Mouse (Mus musculus) urinary bladder, postnatal 25 days (tissue): ENCODE data around the gene Btbd11.
A peak's percentile ranks its signal among the peaks of the same experiment; 100 is the strongest.

Source experiments
- DNase-seq: peaks from one replicate; pipeline ENCODE4 v3.0.0; 2022; ENCODE audit warnings: low spot score

Btbd11 gene

DNA sequence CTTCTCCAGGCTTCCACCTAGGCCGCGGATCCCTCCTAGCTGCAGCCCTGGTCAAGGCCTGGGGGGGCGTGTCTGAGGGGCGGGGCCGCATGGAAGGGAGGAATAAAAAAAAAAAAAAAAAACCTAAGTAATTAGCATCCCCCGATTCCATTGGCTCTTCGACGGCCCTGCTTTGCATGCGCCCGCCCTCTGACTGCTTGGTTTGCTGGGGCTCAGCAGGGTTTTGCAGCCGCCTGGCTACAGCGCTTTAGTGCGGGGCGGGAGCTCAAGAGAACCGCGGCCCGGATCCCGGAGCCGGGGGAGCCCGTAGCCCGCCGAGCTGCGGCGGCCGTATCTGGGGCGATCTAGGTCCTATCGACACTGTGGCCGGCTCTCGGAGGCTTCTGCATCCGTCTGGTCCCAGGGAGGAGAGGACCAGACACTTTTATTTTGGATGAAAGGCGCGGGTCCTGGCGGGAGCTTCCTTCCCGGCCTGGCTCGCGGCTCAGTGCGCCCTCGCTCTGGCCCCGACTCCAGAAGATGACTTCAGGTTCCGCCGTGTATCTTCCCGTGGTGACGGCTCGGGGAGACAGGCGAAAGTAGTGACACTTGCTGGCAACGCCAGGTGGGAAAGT is at the start of gene Btbd11:
Gene Btbd11, plus strand, starts transcription at position 210 of the 614 bp plus-strand sequence.
- DNase-seq: peak; percentile 81

DNA sequence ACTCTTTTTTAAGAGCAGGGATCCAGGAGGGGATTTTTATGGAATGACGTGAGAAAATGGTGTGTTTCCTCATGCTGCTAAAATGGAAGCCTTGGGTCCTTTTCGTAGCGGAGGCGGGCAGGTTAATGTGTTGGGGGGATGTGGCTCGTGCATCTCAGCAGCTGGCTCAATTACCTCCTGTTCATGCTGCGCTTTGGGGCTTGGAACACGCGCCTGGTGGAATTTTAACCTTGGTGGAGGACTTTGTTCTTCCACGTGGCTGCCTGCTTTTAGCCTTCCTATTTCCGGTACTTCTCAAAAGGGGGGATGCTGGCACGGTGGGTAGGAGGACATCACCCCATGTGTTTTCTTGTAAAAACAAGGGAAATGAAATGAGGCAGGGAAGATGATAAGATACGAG is 47.9 kb upstream of the Btbd11 start:
- no peak for DNase-seq

DNA sequence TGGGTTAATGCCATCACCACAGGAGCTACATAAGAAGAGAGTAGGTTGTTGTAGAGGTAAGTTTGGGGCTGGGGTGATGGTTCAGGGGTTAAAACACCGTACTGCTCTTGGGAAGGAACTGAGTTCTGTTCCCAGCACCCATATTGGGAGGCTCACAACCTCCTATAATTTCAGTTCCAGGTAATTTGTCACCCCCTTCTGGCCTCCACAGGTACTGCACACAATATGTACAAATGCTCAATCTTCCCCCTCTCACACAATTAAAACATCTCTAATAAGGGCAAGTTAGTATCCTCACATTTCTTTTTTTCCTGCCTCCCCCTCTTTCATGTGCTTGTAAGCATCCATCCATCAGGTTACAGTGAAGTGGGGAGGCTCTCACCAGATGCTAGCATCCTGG is 44.7 kb upstream of the Btbd11 start:
- DNase-seq: no peak

DNA sequence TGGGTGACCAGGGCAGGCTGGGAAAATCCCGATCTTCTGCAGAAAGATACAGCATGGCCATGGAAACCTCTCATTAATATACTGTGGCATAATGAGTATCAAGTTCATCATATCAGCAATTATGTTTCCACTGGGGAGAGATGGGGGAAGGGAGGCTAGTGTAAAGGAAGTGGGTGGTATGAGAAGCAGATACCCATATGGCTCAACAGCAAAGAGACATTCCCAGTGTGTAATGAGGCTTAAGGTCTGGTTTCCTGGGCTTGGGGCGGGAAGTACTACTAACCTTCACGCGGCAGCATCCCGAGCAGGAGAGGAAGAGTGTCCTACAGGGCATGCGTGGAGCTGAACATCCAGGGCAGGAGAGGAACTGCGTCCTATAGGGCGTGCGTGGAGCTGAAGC is 39.4 kb upstream of the Btbd11 start:
- DNase-seq: no peak

DNA sequence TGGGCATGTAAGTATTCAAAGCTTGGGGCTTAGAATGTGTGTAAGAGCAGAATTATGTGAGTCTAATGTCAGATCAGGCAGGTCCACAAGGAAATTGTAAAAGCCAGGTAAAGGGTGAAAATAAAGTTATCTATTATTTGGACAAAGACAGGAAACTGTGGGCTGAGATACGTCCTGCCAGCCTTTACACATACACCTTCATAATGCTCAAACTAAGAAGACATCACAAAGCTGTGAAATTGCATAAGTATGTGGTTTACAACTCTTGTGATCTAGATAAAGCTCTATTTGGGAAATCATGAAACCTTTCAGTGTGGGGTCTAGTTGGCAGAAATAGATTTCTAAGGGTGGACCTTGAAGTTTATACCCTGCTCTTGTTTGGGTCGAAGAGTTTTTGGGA is 34.1 kb upstream of the Btbd11 start:
- no peak for DNase-seq

DNA sequence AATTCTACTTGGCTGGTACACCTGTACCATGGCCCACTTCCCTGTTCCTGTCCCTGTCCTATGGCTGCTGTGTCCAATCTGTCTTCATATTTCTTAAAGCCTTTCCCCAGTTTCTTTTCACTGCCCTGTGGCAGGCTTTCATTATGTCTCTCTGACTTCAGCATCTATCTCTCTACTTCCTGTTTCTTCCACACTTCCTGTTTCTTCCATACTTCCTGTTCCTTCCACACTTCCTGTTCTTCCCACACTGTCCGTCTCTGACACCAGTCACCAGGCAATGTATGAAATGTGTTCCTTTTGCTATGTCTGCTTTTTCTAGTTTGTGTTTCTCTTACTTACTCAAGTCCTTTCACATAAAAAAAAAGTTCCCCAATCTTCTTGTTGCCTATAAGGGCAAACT is 32.3 kb upstream of the Btbd11 start:
- no peak for DNase-seq

DNA sequence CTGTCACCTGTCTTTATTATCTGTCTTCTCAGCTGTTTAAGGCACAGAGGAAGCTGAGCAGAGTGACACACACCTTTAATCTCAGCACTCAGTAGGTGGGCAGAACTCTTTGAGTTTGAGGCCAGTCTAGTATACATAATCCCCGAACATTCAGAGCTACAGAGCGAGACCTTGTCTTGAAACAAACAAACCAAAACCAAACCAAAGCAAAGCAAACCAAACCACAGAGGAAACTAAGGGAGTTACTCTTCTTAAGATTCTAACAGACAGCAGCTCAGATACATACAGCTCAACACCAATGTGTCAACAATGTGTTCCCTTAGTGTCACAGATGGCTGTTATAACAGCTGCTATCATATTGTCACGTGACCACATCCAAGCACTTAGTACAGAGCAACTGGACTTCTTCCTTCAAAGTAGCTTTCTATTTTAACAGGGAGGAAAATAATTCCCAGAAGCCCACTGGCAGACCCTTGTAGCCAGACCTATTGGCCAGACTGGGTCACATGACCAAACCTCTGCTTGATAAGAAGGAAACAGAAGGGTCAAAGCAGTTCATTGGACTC is 27.0 kb upstream of the Btbd11 start:
- no peak for DNase-seq

DNA sequence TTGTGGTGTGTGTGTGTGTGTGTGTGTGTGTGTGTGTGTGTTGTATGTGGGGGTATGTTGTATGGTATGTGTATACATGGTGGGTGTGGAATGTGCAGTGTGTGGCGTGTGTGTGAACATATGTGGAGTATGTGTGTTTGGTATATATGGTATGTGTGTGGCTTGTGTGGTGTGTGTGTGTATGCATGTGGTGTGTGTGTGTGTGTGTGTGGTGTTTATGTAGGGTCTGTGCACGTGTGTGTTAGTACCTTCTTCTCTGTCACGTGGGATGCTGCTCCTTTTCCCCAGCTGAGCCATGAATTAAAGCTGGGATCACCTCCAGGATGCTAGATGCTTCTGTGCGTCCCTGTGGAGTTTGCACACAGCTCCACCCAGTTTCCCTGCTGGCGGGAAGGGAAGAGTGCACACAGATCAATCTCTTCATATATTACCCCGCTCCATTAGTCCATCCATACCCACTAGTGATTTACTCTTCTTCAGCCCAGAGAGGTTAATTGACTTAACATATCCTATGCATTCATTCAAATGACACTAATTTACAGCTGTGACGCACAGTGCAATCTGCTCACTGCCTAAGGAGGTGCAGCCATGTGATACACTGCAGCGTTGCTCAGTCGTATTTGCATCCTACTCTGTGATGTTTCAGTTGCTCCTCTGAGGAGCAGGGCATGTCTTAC is 23.7 kb upstream of the Btbd11 start:
- DNase-seq: no peak

DNA sequence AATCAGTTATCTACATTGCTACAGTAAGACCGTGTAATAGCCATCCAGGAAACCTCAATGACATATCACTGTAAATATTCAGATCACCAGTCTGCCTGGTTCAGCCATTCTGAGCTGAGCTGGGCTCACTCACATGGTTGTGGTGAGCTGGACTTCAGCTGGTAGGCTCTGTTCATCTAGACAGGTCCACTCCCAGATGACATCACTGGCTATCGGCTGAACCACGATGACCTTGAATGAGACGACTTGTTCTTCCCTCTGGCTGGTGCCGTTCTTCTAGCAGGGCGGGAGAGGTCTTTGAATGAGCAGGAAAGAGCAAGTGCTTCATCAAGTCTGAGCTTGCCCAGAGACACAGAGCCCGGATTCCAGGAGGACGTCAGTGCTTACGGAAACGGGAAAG is 19.7 kb upstream of the Btbd11 start:
- no peak for DNase-seq

DNA sequence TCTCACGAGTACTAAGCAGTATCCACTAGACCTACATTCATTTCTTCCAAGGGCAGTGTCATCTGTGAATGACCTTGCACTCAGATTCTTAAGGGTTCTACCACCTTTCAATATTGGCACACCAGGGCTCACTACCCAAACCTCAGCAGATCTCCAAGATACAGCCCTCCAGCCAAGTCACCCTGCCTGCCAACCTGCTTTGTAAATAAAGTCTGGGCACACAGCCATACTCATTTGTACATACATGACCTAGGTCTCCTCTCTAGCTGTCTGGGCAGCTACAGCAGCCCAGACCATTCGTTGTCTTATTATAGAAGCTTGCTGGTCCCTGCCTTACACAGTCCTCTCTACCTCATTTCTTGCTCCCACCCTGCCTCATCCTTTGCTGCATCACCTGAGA is 15.3 kb upstream of the Btbd11 start:
- DNase-seq: no peak

DNA sequence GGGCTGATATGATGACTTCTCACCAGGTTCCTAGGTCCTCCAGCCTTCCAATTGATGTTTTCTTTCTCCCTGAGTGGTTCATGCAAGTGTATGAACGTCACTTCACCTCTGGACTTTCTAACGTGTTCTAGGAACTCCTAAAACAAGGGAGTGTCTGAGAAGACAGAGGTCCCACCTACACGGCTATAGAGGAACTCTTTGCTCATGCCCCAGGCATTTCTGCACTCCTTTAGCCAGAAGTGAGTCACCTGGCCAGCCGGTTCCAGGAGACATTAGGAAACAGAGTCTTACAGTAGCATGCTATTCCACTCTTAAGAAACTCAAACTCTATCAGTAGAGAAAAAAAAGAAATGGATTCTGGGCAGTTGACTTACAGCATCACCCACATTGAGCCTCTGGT is 14.5 kb upstream of the Btbd11 start:
- no peak for DNase-seq

DNA sequence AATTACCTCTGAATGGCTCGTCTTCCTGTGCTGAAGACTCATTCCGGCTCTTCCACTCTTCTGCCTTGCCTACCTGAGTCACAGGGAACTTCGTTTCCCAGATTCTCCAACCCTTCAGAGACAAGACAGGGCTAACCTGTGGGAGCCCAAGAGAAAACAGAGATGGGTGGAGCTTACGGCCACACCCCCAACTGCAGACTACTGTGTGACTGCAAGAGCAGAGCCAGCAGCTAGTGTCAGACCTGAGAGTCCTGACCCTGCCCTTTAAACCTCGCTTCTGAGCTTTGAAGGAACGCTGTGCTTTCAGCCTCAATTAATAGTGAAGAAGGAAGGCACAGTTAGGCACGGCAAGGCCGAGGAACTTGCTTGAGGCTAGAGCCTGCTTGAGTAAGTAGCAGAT is 7.6 kb upstream of the Btbd11 start:
- no peak for DNase-seq

DNA sequence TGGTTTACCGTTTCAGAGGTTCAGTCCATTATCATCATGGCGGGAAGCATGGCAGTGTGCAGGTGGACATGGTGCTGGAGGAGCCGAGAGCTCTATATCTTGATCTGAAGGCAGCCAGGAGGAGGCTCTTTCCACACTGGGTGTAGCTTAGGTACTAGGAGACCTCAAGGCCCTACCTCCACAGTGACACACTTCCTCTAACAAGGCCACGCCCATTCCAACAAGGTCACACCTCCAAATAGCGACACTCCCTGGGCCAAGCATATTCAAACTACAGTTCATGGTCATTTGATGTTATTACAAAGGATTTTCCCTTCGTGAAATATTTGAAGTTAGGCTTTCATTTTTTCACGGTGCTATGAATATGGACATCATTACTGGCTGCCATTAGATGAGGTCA is 3.6 kb upstream of the Btbd11 start:
- no peak for DNase-seq

DNA sequence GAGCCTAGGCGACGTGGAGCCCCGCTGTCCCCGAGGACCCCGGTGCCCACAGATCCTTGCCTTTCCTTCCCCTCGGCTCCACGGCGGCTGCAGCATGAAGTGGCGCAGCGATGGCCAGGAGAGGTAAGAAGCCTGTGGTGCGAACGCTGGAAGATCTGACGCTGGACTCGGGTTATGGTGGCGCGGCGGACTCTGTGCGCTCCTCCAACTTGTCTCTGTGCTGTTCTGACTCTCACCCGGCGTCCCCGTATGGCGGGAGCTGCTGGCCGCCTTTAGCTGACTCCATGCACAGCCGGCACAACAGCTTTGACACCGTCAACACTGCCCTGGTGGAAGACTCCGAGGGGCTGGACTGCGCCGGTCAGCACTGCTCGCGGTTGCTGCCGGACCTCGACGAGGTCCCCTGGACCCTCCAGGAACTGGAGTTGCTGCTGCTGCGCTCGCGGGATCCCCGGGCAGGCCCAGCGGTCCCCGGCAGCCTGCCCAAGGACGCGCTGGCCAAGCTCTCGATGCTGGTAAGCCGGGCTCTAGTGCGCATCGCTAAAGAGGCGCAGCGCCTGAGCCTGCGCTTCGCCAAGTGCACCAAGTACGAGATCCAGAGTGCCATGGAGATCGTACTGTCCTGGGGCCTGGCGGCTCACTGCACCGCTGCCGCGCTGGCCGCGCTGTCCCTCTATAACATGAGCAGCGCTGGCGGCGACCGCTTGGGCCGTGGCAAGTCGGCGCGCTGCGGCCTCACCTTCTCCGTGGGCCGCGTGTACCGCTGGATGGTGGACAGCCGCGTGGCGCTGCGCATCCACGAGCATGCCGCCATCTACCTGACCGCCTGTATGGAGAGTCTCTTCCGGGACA is 831 bp downstream of the Btbd11 start:
- peak; percentile 31 for DNase-seq

DNA sequence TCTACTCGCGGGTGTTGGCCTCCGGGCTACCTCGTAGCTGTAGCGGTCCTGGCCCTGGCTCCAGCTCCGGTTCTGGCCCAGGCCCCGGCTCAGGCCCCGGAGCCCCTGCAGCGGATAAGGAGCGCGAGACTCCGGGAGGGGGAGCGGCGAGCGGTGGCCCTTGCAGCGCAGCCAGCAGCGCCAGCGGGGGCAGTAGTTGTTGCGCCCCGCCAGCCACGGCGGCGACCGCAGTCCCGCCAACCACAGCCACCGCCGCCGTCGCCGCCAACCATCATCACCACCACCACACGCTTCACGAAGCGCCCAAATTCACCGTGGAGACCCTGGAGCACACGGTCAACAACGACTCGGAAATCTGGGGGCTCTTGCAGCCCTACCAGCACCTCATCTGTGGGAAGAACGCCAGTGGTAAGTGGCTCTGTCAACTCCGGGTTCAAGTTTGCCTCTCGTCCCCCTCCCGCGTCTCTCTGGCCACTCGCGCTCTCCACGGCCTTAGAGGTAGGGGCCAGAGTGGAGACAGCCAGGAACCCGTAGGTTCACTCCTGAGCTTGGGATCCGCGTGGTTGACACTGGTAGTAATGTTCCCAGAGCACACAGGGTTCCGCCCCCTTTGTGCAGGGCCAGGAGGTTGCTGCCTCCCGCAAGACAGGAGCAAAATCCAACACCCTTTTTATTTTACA is 1.6 kb downstream of the Btbd11 start:
- DNase-seq: no peak

DNA sequence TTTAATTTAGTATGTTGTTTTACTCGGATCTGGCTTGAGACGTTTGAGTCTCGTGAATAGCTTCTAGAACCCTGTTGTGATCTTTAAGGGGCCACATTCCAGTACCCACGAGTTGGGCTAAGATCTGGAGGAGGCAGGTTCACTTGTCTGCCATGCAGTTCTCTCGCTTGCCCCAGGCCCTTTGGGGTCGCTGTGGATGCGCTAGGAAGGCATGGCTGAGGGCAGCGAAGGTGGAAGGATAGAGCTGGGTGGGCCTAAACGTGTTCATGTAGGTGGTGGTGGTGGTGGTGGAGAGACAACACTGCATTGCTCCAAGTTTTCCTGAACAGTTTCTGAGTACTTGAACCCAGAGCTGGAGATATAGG is 2.1 kb downstream of the Btbd11 start:
- peak; percentile 33 for DNase-seq

DNA sequence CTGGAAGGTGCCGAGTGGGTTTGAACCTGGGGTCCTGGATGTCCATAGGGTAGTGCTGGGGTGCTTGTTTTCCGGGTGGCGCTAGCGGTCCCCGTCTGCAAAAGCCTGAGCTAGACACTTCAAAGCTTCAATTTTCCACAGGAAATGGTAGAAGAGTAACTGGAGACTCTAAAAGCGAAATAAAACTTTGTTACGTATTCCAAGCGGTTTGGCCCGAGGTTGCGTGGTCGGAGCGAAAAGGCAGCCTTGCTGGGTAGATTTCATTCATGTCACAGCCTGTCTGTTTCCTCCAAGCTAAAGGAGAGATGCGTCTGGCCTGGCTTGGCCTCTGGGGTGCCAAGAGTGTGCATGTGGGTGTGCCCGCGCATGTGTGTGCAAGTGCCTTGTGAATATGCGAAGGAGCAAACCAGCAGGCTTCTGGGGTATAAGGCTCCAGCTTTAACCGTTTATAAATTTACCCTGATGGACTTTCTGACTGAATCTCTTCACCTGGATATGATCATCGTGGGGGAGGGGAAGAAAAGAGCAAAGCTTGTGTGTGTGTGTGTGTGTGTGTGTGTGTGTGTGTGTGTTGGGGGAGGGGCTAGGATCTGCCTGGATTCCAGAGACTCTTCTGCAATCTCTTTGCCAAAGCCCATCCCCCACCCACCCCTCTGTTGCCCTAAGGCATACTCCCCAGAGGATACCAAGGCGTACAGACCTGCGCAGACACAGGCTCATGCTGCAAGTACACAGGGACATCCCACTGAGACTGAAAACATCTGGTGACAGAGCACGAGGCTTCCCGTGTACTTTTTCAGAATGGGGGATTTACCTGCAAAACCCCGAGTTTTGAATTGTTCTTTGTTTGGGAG is 2.9 kb downstream of the Btbd11 start:
- DNase-seq: no peak

DNA sequence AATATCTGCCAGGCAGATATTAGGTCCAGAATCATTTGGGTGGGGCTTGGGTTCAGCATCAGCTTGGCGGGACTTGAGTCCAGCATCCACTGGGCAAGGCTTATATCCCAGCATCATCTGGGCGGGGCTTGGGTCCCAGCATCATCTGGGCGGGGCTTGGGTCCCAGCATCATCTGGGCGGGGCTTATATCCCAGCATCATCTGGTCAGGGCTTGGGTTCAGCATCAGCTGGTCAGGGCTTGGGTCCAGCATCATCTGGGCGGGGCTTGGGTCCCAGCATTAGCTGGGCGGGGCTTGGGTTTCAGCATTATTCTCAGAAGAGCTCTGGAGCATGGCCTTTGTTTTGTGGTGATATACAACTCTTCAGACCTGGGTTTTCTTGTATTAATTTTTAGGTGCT is 6.4 kb downstream of the Btbd11 start:
- DNase-seq: no peak

DNA sequence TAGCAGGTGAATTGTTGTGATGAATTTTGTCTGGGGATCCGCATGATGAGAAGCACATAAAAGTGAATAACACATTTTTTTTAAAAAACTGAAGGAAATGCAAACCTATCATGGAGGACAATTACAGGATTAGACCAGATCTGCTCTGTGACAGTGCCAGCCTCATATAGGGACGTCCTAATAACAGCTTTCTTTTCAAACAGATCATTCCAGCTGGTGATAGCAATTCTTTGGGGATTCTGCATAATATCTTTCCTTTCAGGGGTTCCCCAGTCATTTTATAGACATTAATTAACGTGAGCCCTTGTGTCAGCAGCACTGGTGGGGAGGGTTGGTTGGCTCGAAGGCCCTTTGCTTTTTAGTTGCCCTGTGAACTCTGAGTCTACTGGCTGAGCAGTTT is 7.9 kb downstream of the Btbd11 start:
- no peak for DNase-seq

DNA sequence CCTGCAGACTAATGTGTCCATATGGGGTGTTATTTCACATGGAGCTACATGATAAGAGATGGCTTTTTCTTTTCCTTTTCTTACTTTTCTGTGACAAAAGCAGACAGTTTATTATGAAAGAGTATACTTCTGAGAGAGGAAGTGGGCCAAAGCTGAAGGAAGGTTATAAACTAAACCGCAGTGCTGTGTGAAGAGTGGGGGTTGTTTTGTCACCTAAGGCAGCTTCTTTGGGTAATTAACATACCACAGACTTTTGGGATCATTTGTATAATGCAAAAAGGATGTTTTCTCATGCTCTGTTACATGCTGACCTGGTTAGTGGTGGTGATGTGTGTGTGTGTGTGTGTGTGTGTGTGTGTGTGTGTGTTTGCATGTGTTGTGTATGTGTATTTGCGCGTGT is 24.5 kb downstream of the Btbd11 start:
- DNase-seq: no peak

DNA sequence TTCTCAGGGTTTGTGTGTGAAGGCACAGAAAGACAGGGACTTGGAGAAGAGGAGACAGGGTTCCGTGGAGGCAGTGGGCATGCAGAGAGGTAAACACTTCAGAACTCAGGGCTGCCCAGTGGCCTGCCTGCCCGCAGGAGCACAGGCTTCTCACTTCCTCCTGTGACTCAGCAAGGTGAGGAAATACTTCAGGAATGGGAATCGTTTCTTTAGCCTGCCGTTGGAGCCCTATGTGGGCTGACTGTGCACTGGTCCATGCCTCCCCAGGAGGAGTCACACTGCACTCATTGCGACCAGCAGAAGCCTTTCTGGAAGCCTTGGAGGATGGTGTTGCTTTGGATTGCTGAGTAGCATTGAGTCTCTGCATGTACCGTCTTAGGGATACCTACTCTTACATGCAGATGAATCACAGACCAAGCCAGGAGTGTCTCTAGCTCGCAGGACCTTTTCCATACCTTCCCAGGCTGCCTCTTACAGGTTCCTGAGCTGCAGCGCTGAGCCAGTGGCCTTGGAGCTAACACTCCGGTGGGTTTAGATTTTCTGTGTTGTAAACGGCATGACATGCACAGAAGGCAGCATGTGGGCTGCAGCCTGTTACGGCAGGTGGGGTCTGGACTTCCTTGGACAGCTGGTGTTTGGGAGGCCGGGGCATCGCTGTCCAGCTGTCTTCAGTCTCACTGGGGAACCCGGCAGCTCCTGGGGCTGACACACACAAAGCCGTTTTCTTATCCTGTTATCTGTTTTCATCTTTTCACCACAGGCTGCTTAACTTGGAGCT is 34.4 kb downstream of the Btbd11 start:
- no peak for DNase-seq
